Mouse (Mus musculus) E14TG2a.4 (cell line): ENCODE data around the gene Psme4.

ENCODE experiments used
- H3K27me3 ChIP-seq: 2 replicates; pipeline ENCODE4 v1.6.1; 2014; ENCODE audit warnings: low read length, control low read depth; ENCODE audit not compliant: insufficient read depth
- H3K36me3 ChIP-seq: 2 replicates; pipeline ENCODE4 v1.6.1; 2014; ENCODE audit warnings: low read length, control low read depth; ENCODE audit not compliant: insufficient read depth
- H3K4me1 ChIP-seq: replicated peaks from 2 replicates; pipeline ENCODE4 v1.6.1; 2014; ENCODE audit warnings: low read depth, low read length, control low read depth
- H3K4me3 ChIP-seq: replicated peaks from 2 replicates; pipeline ENCODE4 v1.5.1; 2014; ENCODE audit warnings: mild to moderate bottlenecking, low read length
- H3K9me3 ChIP-seq: 2 replicates; pipeline ENCODE4 v1.6.1; 2014; ENCODE audit warnings: low read length, control low read depth
- CTCF ChIP-seq: conservative IDR thresholded peaks from 2 replicates; pipeline ENCODE4 v1.5.1; 2014; ENCODE audit warnings: low read length
- NANOG ChIP-seq: IDR thresholded peaks from 2 replicates; pipeline ENCODE4 v1.6.1; 2014; ENCODE audit warnings: borderline replicate concordance, low read length, mixed read lengths
- POU5F1 ChIP-seq: IDR thresholded peaks from 2 replicates; pipeline ENCODE4 v1.6.1; 2014; ENCODE audit warnings: low read length, borderline replicate concordance

The Psme4 gene

GRCm38 (mm10) chr11:30777498-30777897 lies 6.0 kb downstream of the Psme4 start:
- Histone ChIP-seq H3K4me1 (peaks cover 63% of the 10 kb centered on the region), H3K9me3 (no peaks in the 10 kb centered on the region), H3K36me3 (no peaks in the 10 kb centered on the region), H3K4me3 (no peak overlapping the region), H3K27me3 (no peaks in the 10 kb centered on the region)
- no peak for TF ChIP-seq POU5F1
- TF ChIP-seq NANOG, result no peak
- TF ChIP-seq CTCF, result no peak

- Histone ChIP-seq H3K27me3 (no peaks in the 10 kb centered on the region), H3K9me3 (no peaks in the 10 kb centered on the region)
- no peak for TF ChIP-seq NANOG
- no peak for TF ChIP-seq CTCF
Observed at GRCm38 (mm10) chr11:30780893-30781292, 9.4 kb downstream of the Psme4 start.

GRCm38 (mm10) chr11:30781612-30782011 lies 10.1 kb downstream of the Psme4 start:
- H3K27me3 ChIP-seq, result no peaks in the 10 kb centered on the region
- peaks cover 78% of the 10 kb centered on the region for H3K4me1 ChIP-seq
- H3K9me3 ChIP-seq, result no peaks in the 10 kb centered on the region
- no peak overlapping the region for H3K4me3 ChIP-seq
- TF ChIP-seq POU5F1 (no peak), NANOG (no peak), CTCF (no peak)
- H3K36me3 ChIP-seq, result no peaks in the 10 kb centered on the region

More at GRCm38 (mm10) chr11:30780893-30781292, 9.4 kb downstream of the Psme4 start:
- Histone ChIP-seq H3K36me3 (no peaks in the 10 kb centered on the region), H3K4me3 (no peak overlapping the region), H3K4me1 (peaks cover 71% of the 10 kb centered on the region)

GRCm38 (mm10) chr11:30785497-30785896 lies 14.0 kb downstream of the Psme4 start:
- Histone ChIP-seq H3K9me3 (no peaks in the 10 kb centered on the region), H3K4me1 (peaks cover 77% of the 10 kb centered on the region), H3K27me3 (no peaks in the 10 kb centered on the region), H3K36me3 (no peaks in the 10 kb centered on the region), H3K4me3 (peak overlapping the region; percentile 74)
- TF ChIP-seq CTCF, result no peak
- TF ChIP-seq NANOG, result no peak
- no peak for TF ChIP-seq POU5F1

- Histone ChIP-seq H3K9me3 (no peaks in the 10 kb centered on the region), H3K4me3 (no peak overlapping the region), H3K4me1 (peaks cover 77% of the 10 kb centered on the region), H3K27me3 (no peaks in the 10 kb centered on the region), H3K36me3 (0 out of 2 replicates have a peak, but pooled peaks cover under 1% of the 10 kb centered on the region)
- TF ChIP-seq CTCF (no peak), NANOG (no peak), POU5F1 (no peak)
Observed at GRCm38 (mm10) chr11:30786230-30786983, 14.9 kb downstream of the Psme4 start.

- Histone ChIP-seq H3K4me1 (peaks cover 46% of the 10 kb centered on the region), H3K27me3 (no peaks in the 10 kb centered on the region), H3K4me3 (no peak overlapping the region), H3K36me3 (peaks cover 39% of the 10 kb centered on the region), H3K9me3 (no peaks in the 10 kb centered on the region)
- TF ChIP-seq POU5F1 (no peak), NANOG (0 out of 2 replicates have a peak, but pooled peaks have one; percentile 41)
Observed at GRCm38 (mm10) chr11:30792680-30793079, 21.2 kb downstream of the Psme4 start.

- TF ChIP-seq CTCF (no peak), NANOG (no peak), POU5F1 (no peak)
- Histone ChIP-seq H3K9me3 (no peaks in the 10 kb centered on the region), H3K27me3 (no peaks in the 10 kb centered on the region), H3K4me1 (peaks cover 43% of the 10 kb centered on the region), H3K36me3 (peaks cover 40% of the 10 kb centered on the region), H3K4me3 (no peak overlapping the region)
Observed at GRCm38 (mm10) chr11:30793753-30794152, 22.2 kb downstream of the Psme4 start.

- H3K4me3 ChIP-seq, result no peak overlapping the region
- peaks cover 41% of the 10 kb centered on the region for H3K36me3 ChIP-seq
- H3K27me3 ChIP-seq, result no peaks in the 10 kb centered on the region
- H3K4me1 ChIP-seq, result peaks cover 30% of the 10 kb centered on the region
- H3K9me3 ChIP-seq, result no peaks in the 10 kb centered on the region
- no peak for TF ChIP-seq CTCF
- no peak for TF ChIP-seq NANOG
- TF ChIP-seq POU5F1, result no peak
Observed at GRCm38 (mm10) chr11:30797236-30797635, 25.7 kb downstream of the Psme4 start.

GRCm38 (mm10) chr11:30799496-30799895 lies 28.0 kb downstream of the Psme4 start:
- Histone ChIP-seq H3K36me3 (peaks cover 24% of the 10 kb centered on the region), H3K4me3 (no peak overlapping the region), H3K9me3 (no peaks in the 10 kb centered on the region), H3K27me3 (no peaks in the 10 kb centered on the region), H3K4me1 (peaks cover 25% of the 10 kb centered on the region)
- TF ChIP-seq POU5F1 (no peak), CTCF (peak; percentile 85)
